Mouse (Mus musculus) megakaryocyte-erythroid progenitor cell, adult 5-6 weeks (primary cell): ENCODE measurements around the gene Peak1. TPM values are rescaled to one million over a fixed set of nuclear protein-coding genes. Genes with fewer than 3 reads are reported as not detected.

Source experiments
- ATAC-seq: replicated peaks from 2 replicates; pipeline ENCODE4 v1.8.0; 2016; ENCODE audit warnings: mild to moderate bottlenecking, inconsistent platforms; ENCODE audit not compliant: severe bottlenecking, poor library complexity, low FRiP score, low TSS enrichment
- total RNA-seq, 2 experiments: library from RNA; stranded (forward) in 1 of 2; stranded (reverse) in 1 of 2; fragments of 200-1000, 215-1000 nt in 1 of 2; fragments of >200 nt in 1 of 2; fragmentation: Nextera tagmentation in 1 of 2; gene quantifications; 2 replicates each; pipeline ENCODE4 v1.2.3; 2014 to 2017

Gene Peak1
- total RNA-seq (2014; fragmentation: Nextera tagmentation) (14.4 and 18.8 TPM in 2 replicates), total RNA-seq (2017) (10.1 and 14.1 TPM in 2 replicates)

DNA sequence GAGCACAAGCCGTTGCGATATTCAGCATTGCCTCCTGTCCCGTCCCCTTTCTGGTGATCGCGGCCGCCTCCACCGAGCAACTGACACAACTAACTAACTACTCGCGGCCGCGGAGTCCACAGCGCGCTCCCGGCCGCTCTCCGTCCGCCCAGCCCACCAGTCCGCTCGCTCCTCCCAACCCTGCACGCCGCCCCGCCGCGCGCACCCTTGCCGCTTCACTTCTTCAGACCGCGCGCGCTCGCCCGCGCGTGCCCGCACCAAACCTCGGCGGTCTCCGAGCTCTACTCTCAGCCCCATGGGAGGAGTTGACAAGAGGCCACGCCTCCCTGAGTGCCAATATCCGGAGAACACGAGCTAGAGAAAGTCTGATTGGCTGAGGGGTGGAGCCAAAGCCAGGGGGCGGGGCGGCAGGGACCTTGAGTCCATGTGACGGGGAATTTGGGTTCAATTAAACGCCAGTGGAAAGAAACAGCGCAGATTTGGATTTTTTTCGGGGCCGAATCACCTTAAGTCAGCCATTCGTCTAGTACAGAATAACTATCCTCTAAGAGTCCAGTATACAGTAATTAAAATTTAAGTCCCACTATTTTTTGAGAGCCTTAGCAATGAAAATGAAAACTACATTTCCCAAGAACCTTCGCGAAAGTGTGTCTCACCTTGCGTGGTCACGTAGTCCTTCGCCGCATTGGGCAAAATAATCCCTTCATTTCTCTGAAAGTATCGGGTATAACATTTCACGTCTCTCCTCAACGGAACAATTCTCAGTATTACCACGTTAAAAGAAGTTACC lies at the start of gene Peak1, which contains the start of gene Hmg20a:
Peak1 (minus strand) TSS at position 120 of the 790 bp plus-strand sequence.
Hmg20a (plus strand) TSS at position 662 of the 790 bp plus-strand sequence.
- ATAC-seq, result peak; percentile 91

DNA sequence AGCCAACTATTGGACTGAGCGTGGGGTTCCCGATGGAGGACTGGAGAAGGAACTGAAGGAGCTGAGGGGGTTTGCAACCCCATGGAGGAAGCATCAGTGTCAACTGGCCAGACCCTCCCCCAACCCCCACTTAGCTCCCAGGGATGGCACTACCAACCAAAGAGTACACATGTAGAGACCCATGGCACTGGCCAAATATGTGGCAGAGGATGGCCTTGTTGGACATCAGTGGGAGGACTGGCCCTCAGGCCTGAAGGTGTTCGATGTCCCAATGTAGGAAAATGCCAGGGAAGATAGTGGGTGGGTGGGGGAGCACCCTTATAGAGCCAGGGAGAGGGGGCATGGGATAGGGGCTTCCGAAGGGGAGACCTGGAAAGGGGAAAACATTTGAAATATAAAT lies 48.4 kb upstream of the Peak1 start:
- no peak for ATAC-seq

DNA sequence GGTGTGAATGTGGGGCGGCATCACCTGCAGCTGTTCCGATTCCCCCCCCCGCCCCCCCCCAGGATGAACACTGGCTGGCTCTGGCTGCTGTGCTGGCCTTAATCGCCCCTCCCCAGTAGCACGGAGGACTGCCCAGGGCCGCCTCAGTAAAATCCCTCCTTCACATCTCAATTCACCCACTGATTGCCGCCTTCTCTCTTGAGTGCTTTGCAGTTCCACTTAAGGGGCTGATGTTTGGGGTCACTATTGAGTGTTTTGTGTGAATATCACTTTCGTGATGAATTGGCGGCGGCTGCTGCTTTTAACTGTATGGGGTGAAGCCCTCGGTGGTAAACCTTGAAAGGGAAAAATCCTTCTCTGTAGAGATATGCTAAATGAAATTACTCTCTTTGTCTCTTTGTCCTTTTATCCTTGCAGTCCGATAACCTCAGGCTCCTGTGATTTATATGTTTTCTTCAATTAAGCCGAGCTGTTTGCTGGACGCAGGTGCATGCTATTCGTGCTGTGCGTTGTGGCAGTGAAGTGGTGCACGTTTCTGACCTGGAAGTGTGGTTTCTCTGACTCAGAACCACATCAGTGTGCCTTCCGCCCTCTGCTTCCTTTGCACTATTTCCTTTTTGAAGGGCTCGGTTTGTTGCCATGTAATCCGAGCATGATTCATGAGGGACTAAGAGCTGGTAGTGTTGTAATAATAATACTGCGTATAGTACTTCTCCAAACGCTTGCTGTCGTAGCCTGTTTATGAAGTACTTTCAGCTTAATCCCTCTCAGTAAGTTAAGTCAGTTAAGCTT lies 47.2 kb upstream of the Peak1 start:
- ATAC-seq, result no peak

DNA sequence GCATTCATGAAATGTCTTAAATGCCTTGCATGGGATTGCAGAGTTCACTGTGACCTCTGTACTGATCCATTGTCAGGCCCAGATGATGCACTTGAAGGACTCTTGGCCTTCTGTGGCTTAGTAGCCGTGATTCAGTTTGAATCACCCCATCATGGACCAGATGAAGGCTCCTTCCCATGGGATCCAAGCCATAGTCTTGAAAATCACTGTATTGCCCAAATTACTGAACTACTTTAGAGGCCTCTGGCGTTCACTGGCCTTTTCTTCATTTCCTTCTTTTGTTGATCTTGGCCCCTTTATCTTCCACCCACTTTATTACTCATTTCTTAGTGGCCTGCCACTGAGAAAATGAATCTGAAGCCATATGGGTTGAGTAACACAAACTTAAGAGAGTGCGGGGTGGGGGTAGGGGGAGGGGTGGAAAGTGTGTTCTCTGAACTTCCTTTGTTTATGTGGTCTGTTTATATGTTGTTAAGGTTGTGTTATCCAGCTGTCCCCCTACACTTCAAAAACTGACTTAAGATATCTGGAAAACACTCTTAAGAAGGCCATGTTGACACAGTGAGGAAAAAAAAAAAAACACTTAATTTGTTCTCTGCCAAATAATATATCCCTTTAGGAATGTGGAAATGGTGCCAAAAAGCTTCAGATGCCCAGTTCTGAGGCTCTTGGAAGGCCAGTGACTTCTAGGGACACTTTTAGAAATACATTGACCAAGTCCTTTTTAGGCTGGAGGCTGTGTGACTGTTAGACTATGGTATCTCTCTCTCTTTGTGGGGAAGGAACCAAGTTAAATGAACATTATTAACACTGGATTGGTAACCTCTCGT lies 46.0 kb upstream of the Peak1 start:
- ATAC-seq, result no peak

DNA sequence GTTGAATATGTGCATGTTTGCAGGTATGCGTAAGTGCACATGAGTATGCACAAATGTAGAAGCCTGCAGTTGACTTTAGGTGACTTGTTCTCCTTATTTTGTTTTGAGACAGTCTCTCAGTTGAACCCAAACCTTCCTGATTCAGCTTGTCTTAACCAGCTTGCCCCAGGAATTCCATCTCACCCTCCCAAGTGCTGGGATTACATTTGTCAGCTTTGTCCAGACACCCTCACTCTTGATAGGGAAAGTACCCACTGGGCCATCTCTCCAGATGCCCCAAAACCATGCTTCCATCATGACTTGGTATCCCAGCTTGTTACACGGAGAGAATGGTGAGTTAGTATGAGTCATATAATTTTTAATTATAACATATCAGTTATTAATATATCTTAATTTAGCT lies 45.2 kb upstream of the Peak1 start:
- ATAC-seq, result no peak

DNA sequence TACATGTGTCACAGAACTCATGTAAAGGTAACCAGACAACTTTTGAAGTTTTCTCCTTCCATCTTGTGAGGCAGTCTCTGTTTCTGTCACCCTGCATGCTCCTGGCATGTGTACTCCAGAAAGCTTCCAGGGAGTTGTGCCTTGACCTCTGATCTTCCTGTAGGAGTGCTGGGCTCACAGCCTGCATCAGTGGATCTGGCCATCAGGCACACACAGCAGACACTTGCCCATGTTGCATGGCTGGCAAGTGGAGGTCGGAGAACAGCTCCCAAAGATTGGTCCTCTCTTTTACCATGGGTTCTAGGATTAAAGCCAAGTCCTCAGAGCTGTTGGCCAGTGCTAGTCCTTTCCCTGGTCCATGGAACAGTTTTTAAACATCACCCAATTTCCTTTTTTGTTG lies 44.7 kb upstream of the Peak1 start:
- no peak for ATAC-seq

DNA sequence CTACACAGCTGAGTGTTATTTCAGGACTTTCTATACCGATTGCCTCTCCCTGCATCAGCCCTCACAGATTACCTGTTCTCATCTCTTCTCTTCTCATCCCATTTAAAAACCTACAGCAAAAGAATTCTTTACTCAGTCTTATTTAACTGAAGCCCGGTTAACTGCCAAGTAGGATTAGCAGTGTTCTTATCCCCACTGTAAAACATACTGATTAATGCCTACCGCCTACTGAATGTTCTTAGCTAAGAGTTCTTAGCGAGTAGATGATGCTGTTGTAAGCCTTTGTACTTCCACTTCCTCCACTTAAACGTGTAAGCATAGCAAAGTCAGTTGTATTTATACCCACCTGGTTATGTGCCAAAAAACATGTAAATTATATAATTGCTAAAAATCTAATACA lies 43.1 kb upstream of the Peak1 start:
- no peak for ATAC-seq

DNA sequence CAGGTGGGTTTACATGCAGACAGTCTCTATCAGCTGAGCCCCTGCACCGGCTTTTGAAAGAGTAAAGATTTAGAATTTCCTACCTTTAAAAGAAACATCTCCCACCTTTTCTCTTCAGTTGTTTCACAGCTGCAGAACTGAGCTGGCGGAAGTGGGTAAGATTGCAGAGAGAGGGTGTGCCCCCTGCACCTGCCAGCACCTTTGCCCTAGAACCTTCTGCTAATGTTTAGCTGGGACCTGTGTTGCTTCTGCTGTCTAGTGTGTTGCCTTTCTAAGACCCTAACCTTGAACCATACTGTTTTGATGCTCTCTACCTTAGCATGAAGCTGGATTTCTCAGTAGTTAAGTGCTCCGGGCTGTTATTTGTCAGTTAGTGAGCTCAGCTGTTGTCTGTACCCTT lies 38.6 kb upstream of the Peak1 start:
- ATAC-seq, result no peak

DNA sequence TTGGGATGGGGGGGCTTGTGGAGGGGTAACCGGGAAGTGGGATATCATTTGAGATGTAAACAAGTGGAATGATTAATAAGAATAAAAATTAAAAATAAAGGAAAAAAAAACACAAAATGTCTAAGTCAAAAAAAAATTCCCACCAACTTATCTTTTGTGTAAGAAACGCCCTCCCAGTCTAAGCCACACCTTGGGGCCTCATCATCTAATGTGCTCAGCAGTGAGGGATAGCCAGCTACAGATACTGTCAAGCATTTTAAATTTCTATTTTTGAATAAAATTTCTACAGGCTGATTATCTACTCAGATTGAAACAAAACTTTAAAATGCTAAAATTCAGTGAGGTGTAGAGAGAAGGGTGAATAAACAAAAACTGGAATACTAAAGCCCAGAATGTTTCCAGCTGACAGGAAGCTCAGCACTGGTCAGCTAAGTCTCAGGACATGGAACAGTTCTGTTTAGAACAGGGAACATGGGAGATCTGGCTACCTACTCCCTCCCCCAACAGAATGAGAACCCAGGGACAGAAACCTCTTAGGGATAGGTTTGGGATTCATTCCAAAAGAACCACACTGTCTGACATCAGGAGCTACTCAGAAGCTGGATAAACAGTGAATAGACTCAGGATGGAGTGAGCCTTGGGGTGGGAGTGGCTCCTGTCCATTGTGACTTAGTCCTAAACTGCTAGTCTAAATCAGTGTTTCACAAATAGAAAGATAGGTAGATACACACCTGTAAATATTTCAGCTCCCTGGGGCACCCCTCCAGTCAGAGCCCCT lies 35.4 kb upstream of the Peak1 start:
- ATAC-seq, result no peak

DNA sequence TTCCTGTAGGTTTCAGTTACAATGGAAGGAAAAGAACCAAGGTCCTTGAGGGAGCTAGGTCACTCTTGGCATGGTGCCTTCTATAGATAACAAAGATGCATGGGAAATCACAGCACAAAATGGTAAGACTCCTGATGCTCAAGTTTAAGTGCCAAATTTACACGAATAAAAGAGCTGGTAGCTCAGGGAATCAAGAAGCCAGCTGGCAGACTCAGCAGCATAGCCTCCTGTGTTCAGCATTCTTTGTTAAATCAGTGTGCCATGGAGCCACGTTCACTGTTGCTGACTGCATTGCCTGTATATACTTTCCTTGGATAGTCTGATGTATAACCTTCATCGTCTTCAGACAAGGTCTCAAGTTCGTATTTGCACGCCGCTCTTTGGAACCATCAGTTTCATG lies 33.7 kb upstream of the Peak1 start:
- ATAC-seq, result no peak

DNA sequence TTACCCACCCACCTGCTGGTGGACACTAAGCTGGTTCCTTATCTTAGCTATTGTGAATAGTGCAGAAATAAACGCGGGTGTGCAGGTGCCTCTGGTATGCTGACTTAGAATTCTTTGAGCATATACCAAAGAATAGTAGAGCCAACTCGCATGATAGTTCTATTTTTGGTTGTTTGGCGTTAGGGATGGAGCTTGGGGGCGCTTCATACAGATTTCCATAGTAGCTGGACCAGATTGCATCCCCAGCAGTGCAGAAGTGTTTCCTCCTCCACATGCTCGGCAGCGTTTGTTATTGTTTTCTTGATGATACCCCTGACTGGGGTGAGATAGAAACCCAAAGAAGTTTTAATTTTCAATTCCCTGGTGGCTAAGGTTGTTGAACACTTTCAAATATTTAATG lies 21.8 kb upstream of the Peak1 start:
- no peak for ATAC-seq

DNA sequence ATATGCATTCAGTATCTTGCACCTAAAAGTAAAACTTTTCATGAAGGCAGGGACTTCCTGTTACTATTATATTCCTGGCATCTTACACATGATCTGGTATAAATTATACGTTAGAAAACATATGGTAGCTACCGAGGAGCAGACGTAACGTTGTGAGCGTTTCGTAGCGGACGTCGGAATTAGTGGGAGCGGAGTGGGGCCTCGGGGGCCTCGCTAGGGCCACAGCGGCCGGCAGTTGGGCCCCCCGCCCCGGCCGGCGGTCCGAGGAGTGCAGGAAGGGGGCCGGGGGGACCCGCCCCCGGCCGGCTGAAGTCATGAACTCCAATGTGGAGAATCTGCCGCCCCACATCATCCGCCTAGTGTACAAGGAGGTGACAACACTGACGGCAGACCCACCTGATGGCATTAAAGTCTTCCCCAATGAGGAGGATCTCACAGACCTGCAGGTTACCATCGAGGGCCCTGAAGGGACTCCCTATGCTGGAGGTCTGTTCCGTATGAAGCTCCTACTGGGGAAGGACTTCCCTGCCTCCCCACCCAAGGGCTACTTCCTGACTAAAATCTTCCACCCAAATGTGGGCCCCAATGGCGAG lies 19.5 kb upstream of the Peak1 start:
- ATAC-seq, result peak; percentile 65; the same call in 1 of the 2 replicates

DNA sequence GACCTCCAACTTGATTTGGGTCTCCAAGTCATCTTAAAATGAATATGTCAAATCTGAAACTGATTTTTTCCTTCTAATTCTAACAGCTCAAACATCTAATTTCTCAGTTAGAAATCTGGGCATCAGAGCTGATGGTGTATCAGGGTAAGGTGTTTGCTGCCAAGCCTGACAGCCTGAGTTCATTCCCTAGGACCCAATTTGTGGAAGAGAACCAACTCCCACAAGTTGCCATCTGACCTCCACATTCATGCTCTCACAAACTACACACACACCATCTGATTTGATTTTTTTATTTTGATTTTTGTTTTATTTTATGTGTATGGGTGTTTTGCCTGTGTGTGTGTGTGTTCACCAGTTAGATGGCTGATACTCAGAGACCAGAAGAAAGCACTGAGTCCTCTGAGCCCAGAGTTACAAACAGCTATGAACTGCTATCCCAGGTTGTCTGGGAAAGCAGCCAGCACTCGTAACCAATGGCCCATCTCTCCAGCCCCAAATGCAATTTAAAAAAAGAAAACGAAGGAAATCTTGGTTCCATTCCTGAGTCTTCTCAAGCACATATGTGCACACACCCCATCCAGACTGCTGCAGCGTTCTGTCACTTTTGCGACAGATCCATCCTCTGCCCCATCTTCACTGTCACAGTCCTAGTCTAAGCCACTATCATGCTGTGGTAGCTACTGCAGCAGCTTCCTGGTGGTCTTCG lies 18.1 kb upstream of the Peak1 start:
- no peak for ATAC-seq

DNA sequence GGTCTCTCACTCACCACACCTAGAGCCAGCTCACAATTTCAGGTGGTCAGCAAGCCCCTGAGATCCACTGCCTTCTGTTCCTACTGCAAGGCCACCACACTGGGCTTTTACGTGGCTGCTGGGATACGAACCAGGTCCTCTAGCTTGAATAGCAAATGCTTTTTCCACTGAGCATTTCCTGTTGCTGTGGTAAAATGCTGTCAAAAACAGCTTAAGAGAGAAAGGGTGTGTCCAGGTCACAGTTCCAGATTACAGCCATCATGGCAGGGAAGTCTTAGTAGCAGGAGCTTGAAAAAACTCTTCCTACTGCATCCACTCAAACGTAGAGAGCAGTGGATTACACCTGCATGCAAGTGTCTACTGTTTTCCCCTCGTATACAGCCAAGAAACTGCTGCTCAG lies 7.0 kb upstream of the Peak1 start:
- no peak for ATAC-seq

DNA sequence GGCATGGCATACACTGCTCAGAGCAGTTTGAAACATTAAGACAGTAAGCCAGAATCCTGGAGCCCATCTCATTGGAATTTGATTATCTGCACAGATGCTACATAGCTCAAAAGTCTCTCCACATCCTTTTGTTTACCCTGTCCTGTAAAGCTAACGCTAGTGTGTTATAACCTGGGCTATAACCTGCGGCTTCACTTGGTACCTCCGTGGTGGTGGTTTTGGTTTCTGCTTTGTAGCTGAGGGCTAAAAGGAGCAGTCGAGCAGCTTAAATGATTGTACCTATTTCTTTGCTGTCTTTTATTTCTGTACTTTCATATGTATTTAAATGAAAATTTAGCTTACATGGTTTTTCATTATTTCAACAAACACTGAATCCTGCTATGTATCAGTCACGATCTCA lies 4.1 kb upstream of the Peak1 start:
- ATAC-seq, result no peak

DNA sequence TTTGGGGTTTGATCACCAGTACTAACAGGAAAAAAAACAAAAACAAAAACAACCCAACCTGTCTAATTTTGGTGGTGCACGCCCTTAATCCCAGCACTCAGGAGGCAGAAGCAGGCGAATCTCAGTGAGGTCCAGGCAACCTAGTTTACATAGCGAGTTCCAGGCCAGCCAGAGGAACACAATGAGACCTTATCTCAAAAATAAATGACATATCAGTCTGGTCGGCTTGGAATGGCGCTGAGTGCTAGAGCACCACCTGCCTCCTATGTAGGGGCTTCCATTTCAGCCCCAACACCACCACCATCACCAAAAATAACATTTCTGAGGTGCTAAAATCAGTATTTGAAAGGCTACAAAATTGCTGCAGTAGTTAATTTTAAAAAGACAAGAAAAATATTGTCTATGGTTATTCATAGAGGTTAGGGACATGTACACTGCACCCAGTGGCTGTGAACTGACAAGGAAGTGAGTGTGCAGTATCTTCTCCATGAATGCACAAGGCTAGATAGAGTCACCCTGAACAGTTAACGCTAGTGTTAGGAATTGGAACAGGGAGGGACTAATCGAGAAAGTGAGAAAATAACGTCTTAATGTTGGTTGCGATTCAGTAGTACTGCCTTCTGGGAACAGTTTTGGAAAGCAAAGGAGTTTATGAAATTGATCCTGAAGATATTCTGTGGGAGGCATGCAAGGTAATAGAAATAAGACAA lies 3.2 kb upstream of the Peak1 start:
- ATAC-seq, result no peak

DNA sequence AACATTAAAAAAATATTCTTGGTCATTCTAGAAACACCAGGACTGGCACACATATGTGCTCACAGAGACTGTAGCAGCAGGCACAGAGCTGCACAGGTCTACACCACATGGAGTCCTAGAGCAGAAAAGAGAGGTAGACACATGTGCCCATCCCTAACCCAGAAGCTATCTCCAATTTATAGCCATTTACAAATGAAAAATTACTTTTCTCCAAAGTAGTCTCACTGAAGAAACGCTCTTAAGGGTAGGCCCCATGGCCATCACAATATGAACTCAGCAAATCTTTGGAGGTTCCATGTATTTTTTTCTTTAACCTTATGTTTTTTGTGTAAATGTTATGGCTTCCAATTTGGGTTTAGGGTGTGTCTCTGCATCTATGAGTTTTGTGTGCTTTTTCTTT lies 2.4 kb upstream of the Peak1 start:
- ATAC-seq, result no peak
